Mouse (Mus musculus) CD8-positive naive resting alpha-beta T cell, adult 2 months (primary cell): ENCODE results near the gene Tle6.

Experiments used
- DNase-seq, 2 experiments: peaks; one replicate each; pipeline ENCODE4 v3.0.0; 2022; ENCODE audit warnings: low read depth in 2 of 2, low spot score in 2 of 2

Gene Tle6

GRCm38 (mm10) chr10:81626101-81626993 lies 25.5 kb upstream of the Tle6 start:
- no peak for DNase-seq

- no peak for DNase-seq
Measured at GRCm38 (mm10) chr10:81623441-81623840, 22.6 kb upstream of the Tle6 start.

GRCm38 (mm10) chr10:81620786-81621185 lies 19.9 kb upstream of the Tle6 start:
- DNase-seq: no peak

- no peak for DNase-seq
Measured at GRCm38 (mm10) chr10:81619976-81620375, 19.1 kb upstream of the Tle6 start.

GRCm38 (mm10) chr10:81615486-81615885 lies 14.6 kb upstream of the Tle6 start:
- no peak for DNase-seq

- no peak for DNase-seq
Measured at GRCm38 (mm10) chr10:81612779-81613178, 11.9 kb upstream of the Tle6 start.

- DNase-seq: no peak
Measured at GRCm38 (mm10) chr10:81608308-81608707, 7.4 kb upstream of the Tle6 start.

GRCm38 (mm10) chr10:81605974-81606751 lies 5.3 kb upstream of the Tle6 start, which contains the start of gene BC025920:
Gene BC025920 (plus strand): TSS chr10:81606270.
- peak; percentile 69 to 70 for DNase-seq

- no peak for DNase-seq
Measured at GRCm38 (mm10) chr10:81605666-81605973, 4.7 kb upstream of the Tle6 start.

- DNase-seq: peak; percentile 71 to 80
Measured at GRCm38 (mm10) chr10:81604968-81605665, 4.2 kb upstream of the Tle6 start.

- no peak for DNase-seq
Measured at GRCm38 (mm10) chr10:81604019-81604967, 3.4 kb upstream of the Tle6 start.

- peak in 1 of 2 experiments; percentile 59 for DNase-seq
Measured at GRCm38 (mm10) chr10:81602741-81603151, 1.9 kb upstream of the Tle6 start.

GRCm38 (mm10) chr10:81601396-81601905 lies 578 bp upstream of the Tle6 start:
- DNase-seq: no peak

GRCm38 (mm10) chr10:81600096-81600495 lies 777 bp downstream of the Tle6 start:
- DNase-seq: no peak

GRCm38 (mm10) chr10:81599630-81600029 lies 1.2 kb downstream of the Tle6 start:
- DNase-seq: no peak

- DNase-seq: no peak
Measured at GRCm38 (mm10) chr10:81598871-81599270, 2.0 kb downstream of the Tle6 start.

GRCm38 (mm10) chr10:81598342-81598741 lies 2.5 kb downstream of the Tle6 start:
- no peak for DNase-seq

- no peak for DNase-seq
Measured at GRCm38 (mm10) chr10:81597137-81597950, 3.5 kb downstream of the Tle6 start.

GRCm38 (mm10) chr10:81596611-81597010 lies 4.3 kb downstream of the Tle6 start:
- no peak for DNase-seq
